Mouse (Mus musculus): Measurements from ENCODE around the gene Enox1. TPM values are rescaled to one million over a fixed set of nuclear protein-coding genes. Genes with fewer than 3 reads are reported as not detected.

Gene Enox1
- total RNA-seq, 4 experiments from 2014 or later: 3.1 to 6.7 (median 5.2) TPM

DNA sequence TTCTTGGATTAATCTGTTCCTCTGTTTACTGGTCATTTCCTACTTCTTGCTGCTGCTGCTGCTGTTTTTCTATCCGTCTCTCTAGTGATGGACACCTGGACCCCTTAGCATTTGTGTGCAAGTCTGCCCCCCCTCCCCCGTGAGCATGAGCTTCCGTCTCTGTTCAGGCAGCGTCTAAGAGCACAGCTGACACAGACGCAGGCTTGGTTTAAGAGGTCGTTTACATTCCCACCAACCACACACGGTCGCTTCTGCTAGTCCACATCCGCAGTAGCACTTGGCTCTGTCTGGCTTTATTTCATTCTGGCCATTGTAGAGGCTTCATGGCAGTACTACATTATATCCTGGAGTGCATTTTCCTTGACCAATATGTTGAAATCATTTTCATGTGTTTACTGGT is 301.7 kb downstream of the Enox1 start:
- no peak for DNase-seq

DNA sequence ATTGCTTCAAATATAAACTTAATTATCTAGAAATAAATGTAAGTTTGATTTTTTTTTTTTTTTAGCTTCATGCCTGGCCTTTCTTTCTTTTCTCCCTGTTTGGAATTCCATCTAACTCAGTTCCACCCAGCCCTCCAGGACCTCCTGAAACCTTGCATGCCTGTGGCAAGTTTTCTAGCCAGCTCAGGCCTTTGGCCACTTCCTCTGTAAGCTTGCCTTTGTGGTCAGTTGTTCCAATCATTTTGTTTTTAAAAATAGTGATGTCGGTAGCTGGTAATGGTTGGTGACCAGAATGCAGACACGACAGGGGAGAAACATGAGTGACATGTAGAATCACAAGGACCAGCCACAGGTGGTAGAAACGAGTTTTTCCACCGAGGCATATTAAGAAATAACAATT is 307.4 kb downstream of the Enox1 start:
- no peak for DNase-seq

DNA sequence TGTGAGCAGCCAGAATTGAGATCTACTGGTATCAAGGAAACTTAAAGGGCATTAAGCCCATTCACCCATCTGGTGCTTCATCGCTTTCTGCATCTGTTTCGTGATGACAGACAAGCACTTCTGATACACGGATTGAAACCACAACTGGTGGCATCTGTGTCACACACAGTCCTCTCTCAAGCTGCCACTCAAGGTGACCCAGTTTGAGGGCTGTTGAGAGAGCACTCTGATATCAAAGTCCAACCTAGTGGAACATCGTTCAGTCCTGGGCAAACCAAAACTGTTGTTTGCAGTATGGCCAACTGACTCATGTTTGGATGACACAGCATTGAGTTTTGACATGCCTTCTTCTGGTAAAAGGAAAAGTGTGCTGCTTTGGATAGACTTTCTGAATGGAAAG is 308.2 kb downstream of the Enox1 start:
- no peak for DNase-seq

DNA sequence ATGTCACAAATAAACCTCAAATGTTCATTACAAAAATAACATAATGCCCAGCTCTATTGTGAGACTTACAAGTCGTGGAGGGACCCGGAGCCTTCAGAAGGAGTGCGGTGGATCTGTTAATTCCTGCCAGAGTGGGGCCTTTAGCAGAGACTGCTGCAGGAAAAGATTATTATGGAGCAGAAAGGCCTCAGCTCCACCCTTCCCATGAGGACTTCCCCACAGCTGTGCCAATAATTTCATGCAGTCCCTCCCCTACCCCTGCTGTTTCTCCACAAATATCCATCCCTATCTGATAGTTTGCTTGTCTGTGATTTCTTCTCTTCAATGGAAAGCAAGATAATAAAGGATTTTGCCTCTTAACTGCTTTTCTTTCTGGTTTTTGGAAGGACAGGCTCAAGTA is 314.0 kb downstream of the Enox1 start:
- no peak for DNase-seq

DNA sequence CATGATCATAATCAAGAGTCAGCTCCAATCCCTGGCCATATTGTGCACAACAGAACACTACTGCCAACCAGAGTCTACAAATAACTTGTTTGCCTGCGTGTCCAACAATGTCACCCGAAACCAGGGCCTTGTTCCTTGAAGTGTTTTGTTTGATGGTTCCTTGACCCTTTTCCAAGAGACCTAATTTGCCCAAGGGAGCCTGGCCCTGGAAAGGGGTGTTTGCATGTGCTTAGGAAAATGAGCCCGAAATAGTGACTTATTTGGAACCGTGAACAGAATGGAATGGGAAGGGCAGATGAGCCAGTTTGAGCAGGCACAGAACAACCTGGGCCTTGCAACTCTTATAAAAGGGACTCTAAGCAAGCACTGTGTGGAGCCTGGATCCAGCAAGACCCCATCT is 316.9 kb downstream of the Enox1 start:
- no peak for DNase-seq

DNA sequence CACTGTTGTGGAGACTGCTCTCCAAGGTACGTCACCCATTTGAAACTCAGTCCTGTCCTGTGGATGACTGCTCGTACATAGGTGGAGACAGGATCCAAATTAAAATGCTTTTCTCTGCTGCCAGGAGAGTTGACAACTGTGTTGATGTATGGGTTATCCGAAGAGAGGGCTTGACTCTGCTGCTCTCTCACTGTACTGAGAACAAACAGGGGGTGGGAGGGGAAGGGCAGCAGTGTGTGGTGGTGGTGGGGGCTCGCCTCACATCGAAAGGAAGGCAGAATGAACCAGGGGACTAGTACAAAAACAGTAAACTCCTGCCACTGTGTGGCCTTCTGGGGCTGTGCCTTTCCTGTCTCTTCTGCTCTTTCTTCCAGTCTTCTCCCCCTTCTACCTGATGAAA is 317.5 kb downstream of the Enox1 start:
- DNase-seq: no peak

DNA sequence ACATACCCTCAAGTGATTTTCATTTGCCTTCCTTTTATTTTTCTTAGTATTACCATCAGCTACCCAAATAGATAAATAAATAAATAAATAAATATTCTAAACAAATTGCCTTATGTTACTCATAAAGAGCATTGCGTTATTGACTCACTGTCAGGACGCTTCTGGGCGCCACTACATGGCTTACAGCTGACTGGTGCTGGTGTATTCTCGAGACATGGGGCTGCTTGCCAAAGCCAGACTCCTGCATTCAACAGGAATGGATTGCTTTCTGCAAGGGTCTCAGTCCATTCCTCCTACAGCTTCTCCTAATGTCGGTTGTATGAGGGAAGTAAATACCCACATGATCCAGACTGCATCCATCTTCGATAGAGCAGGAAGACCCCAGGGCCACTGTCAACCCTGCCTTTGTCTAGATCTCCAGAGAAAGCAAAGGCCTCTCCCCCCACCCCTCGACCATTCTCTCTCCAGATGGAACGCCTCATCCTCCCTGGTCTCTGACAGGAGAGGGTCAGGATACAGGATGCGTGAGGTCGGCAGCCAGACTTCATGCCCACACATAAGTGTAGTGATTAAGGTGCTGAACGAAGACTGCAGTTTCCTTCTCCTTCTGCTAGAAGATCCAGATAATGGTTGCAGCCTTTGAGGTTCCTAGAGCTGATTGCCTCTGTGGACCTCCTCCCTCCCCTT is 318.7 kb downstream of the Enox1 start:
- DNase-seq: no peak

DNA sequence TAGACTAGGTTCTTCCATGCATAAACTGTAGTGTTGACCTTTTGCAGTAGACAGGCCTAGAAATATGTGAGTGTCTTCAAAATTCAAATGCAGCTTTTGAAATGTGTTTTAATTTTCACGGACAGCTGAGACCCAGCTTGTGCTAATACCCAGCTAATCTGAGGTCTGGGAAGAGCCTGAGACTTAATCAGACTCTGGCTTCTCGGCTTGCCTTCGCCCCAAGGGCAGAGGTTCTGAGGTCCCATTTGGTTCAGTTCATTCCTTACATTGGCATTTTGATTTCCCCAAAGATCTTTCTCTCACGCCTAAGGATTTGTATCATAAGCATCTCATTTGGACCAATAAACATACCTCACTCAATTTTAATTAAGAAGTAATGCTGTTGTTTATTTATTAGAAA is 321.1 kb downstream of the Enox1 start:
- DNase-seq: no peak

DNA sequence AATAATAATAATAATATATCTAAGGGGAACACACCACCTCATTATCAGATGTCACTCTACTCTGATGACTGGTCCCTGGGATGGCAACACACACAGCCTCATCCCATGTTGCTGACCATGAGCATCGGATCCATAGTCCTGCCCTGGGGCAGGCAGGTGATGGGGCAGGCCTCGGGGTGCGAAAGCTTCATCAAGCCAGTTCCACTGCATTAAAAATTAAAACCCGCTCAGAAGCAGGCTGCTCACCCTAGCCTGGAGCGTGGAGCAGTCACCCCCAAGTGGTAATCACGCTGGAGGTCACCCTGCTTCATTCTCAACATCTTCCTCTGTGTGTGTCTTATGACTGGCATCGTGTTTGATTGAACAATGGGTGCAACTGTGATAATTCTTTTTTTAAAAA is 321.6 kb downstream of the Enox1 start:
- no peak for DNase-seq

DNA sequence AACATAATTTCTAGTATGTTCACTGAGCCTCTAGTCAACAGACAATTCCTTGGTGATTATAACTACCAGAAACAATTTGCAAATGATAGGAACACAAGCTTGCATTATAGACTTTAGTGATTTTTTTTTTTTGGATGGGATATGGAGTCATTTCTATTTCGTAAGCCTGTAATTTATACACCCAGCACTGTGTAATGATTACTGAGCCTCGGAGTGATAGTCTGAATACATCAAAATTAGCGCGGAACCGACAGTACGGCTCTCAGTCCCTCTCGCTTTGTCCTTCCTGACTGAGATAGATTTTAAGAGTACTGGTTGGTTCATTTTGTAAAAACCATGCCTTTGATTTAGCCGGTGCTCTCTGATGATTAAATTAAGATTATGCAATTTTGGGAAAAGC is 322.1 kb downstream of the Enox1 start:
- DNase-seq: no peak

DNA sequence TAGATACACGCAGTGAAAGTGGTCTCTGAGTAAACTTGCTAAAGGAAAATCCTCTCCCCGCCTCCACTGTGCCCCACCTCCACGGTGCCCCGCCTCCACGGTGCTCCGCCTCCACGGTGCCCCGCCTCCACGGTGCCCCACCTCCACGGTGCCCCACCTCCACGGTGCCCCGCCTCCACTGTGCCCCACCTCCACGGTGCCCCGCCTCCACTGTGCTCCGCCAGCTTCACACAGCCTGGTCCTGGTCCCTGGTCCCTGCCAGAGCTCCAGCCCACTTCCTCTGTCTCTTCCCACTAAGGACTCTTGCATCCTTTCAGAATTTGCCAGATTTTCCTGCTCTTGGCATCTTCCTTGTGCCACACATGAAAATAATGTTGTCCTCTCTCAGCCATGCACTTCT is 326.5 kb downstream of the Enox1 start:
- no peak for DNase-seq

DNA sequence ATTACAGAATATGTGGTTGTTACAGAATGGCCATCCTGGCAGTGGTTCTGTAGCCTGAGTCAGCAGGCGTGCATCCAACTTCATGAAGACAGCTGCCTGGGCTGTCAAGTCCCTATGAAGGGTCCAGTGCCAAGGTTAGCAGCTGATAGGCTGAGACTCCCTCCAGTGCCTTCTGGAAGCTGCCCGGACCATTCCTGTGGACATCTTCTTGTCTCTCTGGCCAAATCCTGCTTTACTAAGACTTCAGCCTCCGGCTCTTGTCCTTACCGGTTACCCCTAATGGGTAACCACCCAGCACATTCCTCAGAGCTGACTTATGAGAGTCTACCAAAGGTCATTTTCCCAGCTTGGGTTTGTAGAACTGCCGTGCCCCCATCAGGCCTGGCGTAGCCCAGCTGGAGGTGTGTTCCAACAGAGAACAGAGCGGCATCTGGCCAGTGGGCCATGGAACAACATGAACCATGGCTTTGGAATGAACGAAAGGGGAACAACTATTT is 328.4 kb downstream of the Enox1 start:
- peak; percentile 62 for DNase-seq

DNA sequence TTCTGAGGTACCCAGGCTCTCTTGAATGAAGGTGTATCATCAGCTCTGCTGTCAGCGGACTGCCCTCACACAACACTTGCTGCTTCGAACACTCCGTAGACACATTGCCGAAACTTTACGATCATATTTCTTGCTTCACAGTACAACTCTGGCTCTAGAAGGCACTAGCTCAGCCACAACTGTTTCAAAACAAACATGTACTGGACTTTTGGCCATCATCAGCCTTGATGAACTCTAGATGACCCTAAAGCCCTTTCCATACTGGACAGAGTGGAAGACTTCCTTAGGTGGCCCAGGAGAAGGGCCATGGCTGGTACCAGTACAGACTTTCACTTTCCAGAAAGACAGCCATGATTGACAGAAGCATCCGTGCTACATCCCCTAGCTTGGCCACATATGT is 334.1 kb downstream of the Enox1 start:
- DNase-seq: no peak

DNA sequence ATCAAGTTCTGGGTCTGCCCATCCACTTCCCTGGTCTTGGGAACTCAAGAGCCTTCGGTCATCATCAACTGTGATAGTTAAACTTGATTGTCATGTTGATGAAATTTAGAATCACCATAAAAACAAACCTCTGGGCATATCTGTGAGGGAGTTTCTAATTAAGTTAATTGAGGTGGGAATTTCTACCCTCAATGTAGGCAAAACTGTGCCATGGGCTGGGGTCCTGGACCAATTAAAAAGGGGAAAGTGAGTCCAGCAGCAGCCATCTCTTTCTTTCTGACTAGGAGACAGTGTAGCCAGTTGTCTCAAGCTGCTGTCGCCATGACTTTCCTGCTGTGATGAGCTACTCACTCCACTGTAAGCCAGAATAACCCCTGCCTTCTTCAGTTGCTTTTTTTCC is 335.2 kb downstream of the Enox1 start:
- DNase-seq: no peak

DNA sequence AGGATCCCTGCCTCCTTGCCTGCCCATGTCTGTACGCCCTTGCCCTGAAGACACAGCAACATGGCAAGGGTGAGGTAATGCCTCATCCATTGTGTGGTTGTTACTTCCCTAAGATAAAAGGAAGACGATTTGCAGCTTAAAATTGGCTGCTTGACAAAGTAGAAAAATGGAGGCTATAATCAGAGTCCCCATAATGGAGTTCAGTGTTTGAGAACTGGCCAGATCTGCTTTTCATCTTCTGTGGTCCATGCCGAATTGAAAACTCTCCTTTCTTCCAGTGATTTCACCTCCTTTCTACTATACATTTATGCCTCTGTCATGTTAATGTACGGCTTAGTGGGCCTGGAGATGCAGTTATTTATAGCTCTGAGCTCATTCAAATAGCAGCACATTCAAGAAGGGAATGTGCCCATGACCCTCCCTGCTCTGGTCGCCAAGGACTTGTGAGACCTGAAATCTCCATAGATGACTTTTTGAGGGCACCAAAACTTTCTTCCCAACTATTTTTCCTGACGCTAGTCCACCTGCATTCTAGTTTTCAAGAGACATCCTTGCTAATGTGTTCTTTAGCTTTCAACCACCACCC is 343.5 kb downstream of the Enox1 start:
- no peak for DNase-seq

DNA sequence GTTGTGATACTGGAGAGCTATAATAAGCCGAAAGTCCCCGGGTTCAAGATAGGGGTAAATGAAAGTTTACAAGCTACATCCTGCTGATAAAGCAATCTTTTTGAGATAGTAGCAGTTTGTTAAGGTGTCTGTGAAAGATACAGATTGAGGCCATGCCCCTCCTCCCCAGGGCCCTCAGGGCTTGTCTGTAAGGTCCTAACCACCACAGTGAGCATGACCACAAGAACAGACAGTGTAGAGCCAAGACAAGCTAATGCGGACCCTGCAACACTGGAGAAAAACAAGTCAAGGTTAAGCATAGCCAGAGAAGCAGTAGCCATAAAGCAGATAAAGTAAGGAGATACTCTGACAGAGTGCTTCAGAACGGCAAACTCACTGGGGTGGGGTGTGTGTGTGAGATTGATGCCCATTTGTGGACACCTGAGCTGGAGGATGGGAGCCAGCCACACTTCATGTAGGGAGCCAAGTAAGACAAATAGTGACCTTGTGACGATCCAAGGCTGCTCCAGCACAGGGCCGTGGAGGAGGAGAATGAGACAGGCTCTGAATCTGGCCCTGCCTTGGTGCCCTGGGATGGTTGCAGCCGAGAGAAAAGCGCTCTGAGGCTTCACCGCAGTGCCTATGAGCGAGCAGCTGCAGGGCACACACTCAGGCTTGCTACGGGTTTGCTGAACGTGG is 348.0 kb downstream of the Enox1 start:
- DNase-seq: peak; percentile 24

DNA sequence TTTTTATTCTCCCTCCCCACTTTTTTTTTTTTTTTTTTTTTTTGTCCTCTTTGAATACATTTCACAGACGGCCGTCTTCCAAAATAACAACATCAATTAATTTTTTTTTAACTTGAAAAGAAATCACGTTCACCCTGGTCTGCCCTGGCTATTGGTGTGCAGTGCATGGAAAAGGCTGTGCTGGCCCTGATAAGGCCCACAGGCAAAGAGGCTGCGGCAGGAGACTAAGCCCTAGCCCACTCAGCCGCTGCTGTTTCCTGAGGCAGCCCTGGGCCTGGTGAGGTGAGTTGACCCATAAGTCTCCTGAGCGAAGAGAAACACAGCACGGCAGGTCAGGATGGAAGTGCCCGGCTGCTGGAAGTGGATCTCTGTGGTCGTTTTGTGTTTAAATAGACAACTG is 349.8 kb downstream of the Enox1 start:
- no peak for DNase-seq

DNA sequence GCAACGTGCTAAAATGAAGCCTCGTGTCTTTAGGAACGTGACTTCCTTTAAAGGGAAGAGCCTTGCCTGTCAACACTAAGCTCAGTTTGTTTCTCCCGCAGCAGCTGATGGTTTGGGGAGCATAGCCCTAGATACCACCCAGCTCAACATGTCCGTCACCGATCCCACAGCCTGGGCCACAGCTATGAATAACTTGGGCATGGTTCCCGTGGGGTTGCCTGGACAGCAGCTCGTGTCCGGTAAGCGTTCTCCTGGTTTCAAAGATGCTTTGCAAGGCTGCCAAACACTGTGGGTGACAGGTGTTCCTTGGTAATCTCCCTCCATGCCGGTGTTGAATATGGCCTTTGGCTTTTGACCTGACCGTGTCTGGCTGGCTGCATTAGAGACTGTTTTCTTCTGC is 351.5 kb downstream of the Enox1 start:
- no peak for DNase-seq

DNA sequence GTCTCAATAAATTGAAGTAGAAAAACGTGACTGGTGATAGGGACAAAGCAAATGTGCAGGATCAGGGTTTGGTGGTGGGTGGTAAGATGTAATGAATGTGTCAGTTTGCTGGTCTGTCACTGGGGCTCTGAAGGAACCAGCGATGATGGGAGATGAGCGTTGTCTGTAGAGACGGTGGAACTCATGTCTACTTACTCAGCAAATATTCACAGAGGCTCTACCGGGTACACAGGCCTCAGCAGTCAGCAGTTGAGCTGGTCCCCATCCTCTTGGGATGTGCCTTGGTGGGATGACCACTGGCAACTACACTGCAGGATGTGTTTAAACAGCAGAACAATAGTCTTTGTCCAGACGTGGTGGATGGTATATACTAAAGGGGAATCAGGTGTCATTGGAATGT is 352.5 kb downstream of the Enox1 start:
- DNase-seq: no peak

DNA sequence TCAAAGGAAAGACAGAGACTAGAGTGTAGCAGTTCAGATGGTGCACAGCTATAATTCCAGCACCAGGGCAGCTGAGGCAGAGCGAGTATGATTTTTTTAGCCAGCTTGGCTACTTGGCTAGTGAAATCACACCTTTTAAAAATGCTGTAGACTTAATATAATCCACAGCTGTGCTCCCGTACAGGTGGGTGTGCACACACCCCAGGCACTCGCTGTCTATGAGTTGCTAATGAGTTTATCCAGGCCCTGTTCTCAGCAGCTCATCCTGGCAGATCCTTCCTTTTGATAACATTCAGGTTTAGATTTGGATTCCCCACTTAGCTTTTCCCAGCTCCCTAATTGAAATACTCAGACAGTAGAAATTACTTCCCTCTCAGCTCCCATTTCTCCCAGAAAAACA is 353.4 kb downstream of the Enox1 start:
- DNase-seq: no peak

DNA sequence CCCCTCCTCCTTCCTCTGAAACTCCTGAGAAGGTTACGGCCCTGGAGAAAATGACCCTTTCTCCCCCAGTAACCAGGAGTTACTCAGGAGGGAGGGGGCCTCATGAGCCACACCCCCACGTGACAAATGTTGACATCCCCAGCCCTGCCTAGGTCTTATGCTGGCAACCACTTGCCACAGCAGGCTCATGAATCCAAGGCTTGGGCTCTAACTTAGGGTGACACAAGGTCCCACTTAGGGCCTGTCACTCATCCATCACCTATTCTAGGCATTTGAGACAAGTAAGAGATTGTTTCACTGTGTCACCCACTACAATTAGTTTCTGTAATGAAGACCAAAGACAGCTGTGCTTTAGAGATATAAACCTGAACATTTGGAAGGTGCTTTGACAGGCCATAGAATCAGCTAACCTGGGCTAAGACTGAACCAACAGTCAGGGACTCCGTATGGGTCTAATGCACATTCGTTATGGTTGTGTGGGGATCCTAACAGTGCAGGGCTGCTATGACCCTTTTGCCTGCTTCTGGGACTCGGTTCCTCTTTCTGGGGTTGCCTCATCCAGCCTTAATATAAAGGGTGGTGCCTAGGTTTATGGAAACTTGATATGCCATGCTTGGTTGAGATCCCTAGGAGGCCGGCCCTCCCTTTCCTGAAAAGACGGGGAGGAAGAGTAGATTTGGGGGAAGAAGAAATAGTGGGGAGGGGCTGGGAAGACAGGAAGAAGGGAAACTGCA is 354.7 kb downstream of the Enox1 start:
- DNase-seq: no peak

DNA sequence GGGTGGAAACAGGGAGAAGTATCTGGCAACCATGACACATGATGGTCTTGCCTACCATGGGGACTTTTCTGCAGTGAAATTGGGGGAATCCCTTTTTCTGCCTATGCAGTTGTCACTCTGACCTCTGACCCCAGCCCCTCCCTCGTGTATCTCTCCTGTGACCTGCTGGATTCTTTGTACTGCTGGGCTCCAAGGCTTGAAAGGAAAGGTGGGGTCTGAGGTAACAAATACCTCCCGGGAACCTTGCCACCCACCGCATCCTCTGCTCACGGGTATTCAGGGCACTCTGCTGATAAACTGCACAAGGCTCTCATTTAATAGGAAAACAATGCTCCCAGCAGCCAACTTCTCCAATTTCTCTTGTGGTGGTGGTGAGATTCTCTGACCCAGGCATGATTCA is 361.5 kb downstream of the Enox1 start:
- no peak for DNase-seq

DNA sequence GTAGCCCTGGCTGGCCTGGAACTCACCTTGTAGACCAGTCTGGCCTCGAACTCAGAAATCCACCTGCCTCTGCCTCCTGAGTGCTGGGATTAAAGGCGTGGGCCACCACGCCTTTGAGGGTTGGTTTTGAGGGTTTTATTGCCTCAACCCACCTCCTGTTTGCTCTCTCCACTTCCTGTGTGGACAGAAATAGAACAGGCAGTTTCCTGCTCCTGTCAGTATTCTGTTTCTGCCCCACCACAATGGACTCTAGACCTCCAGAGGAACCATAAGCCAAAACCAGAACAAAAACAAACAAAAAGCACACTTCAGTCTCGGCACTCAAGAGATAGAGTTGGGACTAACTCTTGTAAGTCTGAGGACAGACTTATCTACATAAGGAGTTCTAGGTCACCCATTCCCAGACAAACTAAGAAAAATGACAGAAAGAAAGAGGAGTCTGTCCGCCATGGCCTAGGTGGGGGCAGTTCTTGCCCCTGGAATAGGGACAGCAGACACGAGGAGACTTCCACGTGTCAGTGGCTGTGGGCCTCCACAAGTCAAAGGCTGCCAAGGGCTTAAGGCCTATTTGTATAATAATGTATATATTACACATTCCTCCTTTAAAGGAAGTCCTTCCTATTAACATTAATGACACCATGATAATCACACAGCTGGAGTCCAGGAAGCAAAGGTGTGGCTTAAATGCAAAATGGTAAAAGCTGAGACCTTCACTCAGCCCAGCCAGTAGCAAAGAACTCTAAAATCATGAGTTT is 362.6 kb downstream of the Enox1 start:
- DNase-seq: no peak
